Comparison of ENCODE assay signal across 9 mouse cellular contexts in genomic region chr12:81105721-81106633, GRCm38 (mm10).
DNase-seq lines count a peak whose midpoint lies in the region; ATAC-seq lines count a peak whose summit lies in the region.
"Had no signal": no experiment of that assay in that cellular context is flagged by ENCODE, and none has a peak within 500 bp of the region (broad histone marks: within the 10 kb centered on the region; RNA-seq: fewer than 3 reads in every experiment).

No protein-coding gene starts in this region.

- 79% methylated on average over 12 of the region's 12 CpGs for WGBS in hindbrain, embryonic 14.5 days
- 90% methylated on average over 12 of the region's 12 CpGs for WGBS in hindbrain, embryonic 10.5 days
- 91% methylated on average over 12 of the region's 12 CpGs for whole genome bisulfite sequencing in midbrain, embryonic 10.5 days
- 70% methylated on average over 12 of the region's 12 CpGs for whole genome bisulfite sequencing in liver, embryonic 12.5 days (ENCODE audit: insufficient replicate concordance)

- H3K9ac ChIP-seq in hindbrain, embryonic 14.5 days, result no peak overlapping the region
- no peak overlapping the region for H3K9ac ChIP-seq in liver, embryonic 12.5 days
- H3K9ac ChIP-seq: heart, embryonic 13.5 days had no signal

- peaks cover 16% of the 10 kb centered on the region for H3K4me1 ChIP-seq in hindbrain, embryonic 14.5 days (replicated peaks; ENCODE audit: control insufficient read depth, insufficient read depth, low read length)
- peaks cover 31% of the 10 kb centered on the region for H3K4me1 ChIP-seq in hindbrain, embryonic 10.5 days (replicated peaks)
- H3K4me1 ChIP-seq in midbrain, embryonic 10.5 days, result peaks cover 29% of the 10 kb centered on the region
- 0 out of 2 replicates have a peak, but pooled peaks cover 9% of the 10 kb centered on the region for H3K4me1 ChIP-seq in liver, embryonic 12.5 days

- H3K4me2 ChIP-seq in hindbrain, embryonic 14.5 days (replicated peaks), result no peak overlapping the region
- H3K4me2 ChIP-seq in liver, embryonic 12.5 days, result no peak overlapping the region
- H3K4me2 ChIP-seq: heart, embryonic 13.5 days had no signal

- peak overlapping the region; percentile 47 for H3K27ac ChIP-seq in hindbrain, embryonic 14.5 days
- H3K27ac ChIP-seq in hindbrain, embryonic 10.5 days, result no peak overlapping the region
- H3K27ac ChIP-seq in midbrain, embryonic 10.5 days (replicated peaks), result 0 out of 2 replicates have a peak overlapping the region, but pooled peaks have one; percentile 2
- no peak overlapping the region for H3K27ac ChIP-seq in liver, embryonic 12.5 days
- H3K27ac ChIP-seq: heart, embryonic 13.5 days had no signal

- H3K27me3 ChIP-seq in hindbrain, embryonic 14.5 days (ENCODE audit: control insufficient read depth, insufficient read depth, low read length), result no peaks in the 10 kb centered on the region
- H3K27me3 ChIP-seq in hindbrain, embryonic 10.5 days (ENCODE audit: insufficient read depth, poor library complexity, severe bottlenecking), result no peaks in the 10 kb centered on the region
- no peaks in the 10 kb centered on the region for H3K27me3 ChIP-seq in midbrain, embryonic 10.5 days (ENCODE audit: low read depth, poor library complexity, severe bottlenecking)
- H3K27me3 ChIP-seq in liver, embryonic 12.5 days (replicated peaks), result no peaks in the 10 kb centered on the region
- H3K27me3 ChIP-seq: heart, embryonic 13.5 days had no signal

- H3K4me3 ChIP-seq in hindbrain, embryonic 14.5 days (replicated peaks; ENCODE audit: low read length), result no peak overlapping the region
- H3K4me3 ChIP-seq in hindbrain, embryonic 10.5 days, result no peak overlapping the region
- no peak overlapping the region for H3K4me3 ChIP-seq in midbrain, embryonic 10.5 days
- H3K4me3 ChIP-seq in liver, embryonic 12.5 days, result no peak overlapping the region
- H3K4me3 ChIP-seq: heart, embryonic 13.5 days had no signal

- H3K9me3 ChIP-seq in hindbrain, embryonic 14.5 days (ENCODE audit: control insufficient read depth, low read length), result no peaks in the 10 kb centered on the region
- no peaks in the 10 kb centered on the region for H3K9me3 ChIP-seq in hindbrain, embryonic 10.5 days
- no peaks in the 10 kb centered on the region for H3K9me3 ChIP-seq in midbrain, embryonic 10.5 days (replicated peaks)
- no peaks in the 10 kb centered on the region for H3K9me3 ChIP-seq in liver, embryonic 12.5 days (replicated peaks)
- H3K9me3 ChIP-seq: heart, embryonic 13.5 days had no signal

- peak; percentile 69 for DNase-seq in hindbrain, embryonic 14.5 days (ENCODE audit: low spot score)
- no peak for DNase-seq in hindbrain, embryonic 10.5 days (ENCODE audit: low spot score)
- DNase-seq in brain, adult 2 months (ENCODE audit: low read depth, low spot score), result peak; percentile 82
- peak; percentile 44 to 84 for DNase-seq in cerebellum, postnatal 4 days (ENCODE audit: low spot score in 2 of 2)
- DNase-seq in midbrain, embryonic 10.5 days (ENCODE audit: low spot score), result peak; percentile 10
- no peak for DNase-seq in kidney, postnatal 14 days

- no peaks in the 10 kb centered on the region for H3K36me3 ChIP-seq in hindbrain, embryonic 14.5 days (replicated peaks; ENCODE audit: control insufficient read depth, insufficient read depth)
- H3K36me3 ChIP-seq in hindbrain, embryonic 10.5 days, result peaks cover 19% of the 10 kb centered on the region
- 0 out of 2 replicates have a peak, but pooled peaks cover 9% of the 10 kb centered on the region for H3K36me3 ChIP-seq in midbrain, embryonic 10.5 days
- no peaks in the 10 kb centered on the region for H3K36me3 ChIP-seq in liver, embryonic 12.5 days
- H3K36me3 ChIP-seq: heart, embryonic 13.5 days had no signal

- peak; percentile 79; the same call in 1 of the 2 replicates for ATAC-seq in hindbrain, embryonic 14.5 days (ENCODE audit: low FRiP score)
- ATAC-seq in inflammation-experienced regulatory T-cells, adult 6 months, result no peak
- no peak for ATAC-seq in liver, embryonic 12.5 days

Comparison
In these comparisons a context has a peak if more than half of its experiments do, and no peak if none do; other contexts are left out.
1. DNase-seq: peak in hindbrain, embryonic 14.5 days (single experiment), brain, adult 2 months (single experiment), cerebellum, postnatal 4 days (2 of 2) and midbrain, embryonic 10.5 days (single experiment); none in hindbrain, embryonic 10.5 days (single experiment) and kidney, postnatal 14 days (single experiment).
2. H3K27ac ChIP-seq: peak in hindbrain, embryonic 14.5 days (single experiment) and midbrain, embryonic 10.5 days (single experiment); none in hindbrain, embryonic 10.5 days (single experiment) and liver, embryonic 12.5 days (single experiment).